Mouse (Mus musculus) forebrain, embryonic 10.5 days (tissue): ENCODE measurements around the gene Ttc7b. TPM values are rescaled to one million over a fixed set of nuclear protein-coding genes. Genes with fewer than 3 reads are reported as not detected.

Experiments used
- DNase-seq: peaks from one replicate; pipeline ENCODE4 v3.0.0-alpha.2; 2017; ENCODE audit warnings: low spot score; ENCODE audit errors: extremely low spot score
- H3K27ac ChIP-seq: fragments of 300-500 bp; sonication (generic); 2 replicates; pipeline ENCODE4 v1.5.1; 2016; ENCODE audit warnings: mild to moderate bottlenecking
- H3K27me3 ChIP-seq: fragments of 300-500 bp; sonication (generic); 2 replicates; pipeline ENCODE4 v1.6.1; 2016; ENCODE audit warnings: mild to moderate bottlenecking; ENCODE audit not compliant: poor library complexity, severe bottlenecking
- H3K36me3 ChIP-seq: fragments of 300-500 bp; sonication (generic); replicated peaks from 2 replicates; pipeline ENCODE4 v1.6.1; 2016; ENCODE audit warnings: mild to moderate bottlenecking, moderate library complexity
- H3K4me1 ChIP-seq: fragments of 300-500 bp; sonication (generic); 2 replicates; pipeline ENCODE4 v1.6.1; 2016
- H3K4me3 ChIP-seq: fragments of 300-500 bp; sonication (generic); 2 replicates; pipeline ENCODE4 v1.5.1; 2016; ENCODE audit warnings: mild to moderate bottlenecking, moderate library complexity
- H3K9me3 ChIP-seq: fragments of 300-500 bp; sonication (generic); 2 replicates; pipeline ENCODE4 v1.6.1; 2016; ENCODE audit warnings: mild to moderate bottlenecking, moderate library complexity
- WGBS: fragments of 180-500 bp; shearing (Covaris S2); methylation state at CpG from one replicate; pipeline ENCODE4 v1.1.7; 2016; 5-methylcytosine and 5-hydroxymethylcytosine counted together
- polyA plus RNA-seq: library from polyadenylated mRNA; unstranded; fragments of >200 nt; fragmentation: Nextera tagmentation; extraction: Ambion mirVana; gene quantifications from 2 replicates; pipeline ENCODE4 v1.2.1, GENCODE M21; 2016

The Ttc7b gene
- polyA plus RNA-seq, 1 experiment from 2014 or later, result 5.5 TPM

- Histone ChIP-seq H3K9me3 (no peaks in the 10 kb centered on the region), H3K36me3 (peaks cover 15% of the 10 kb centered on the region), H3K27me3 (no peaks in the 10 kb centered on the region), H3K4me1 (peaks cover 3% of the 10 kb centered on the region; the same call in 1 of the 2 replicates), H3K4me3 (no peak overlapping the region), H3K27ac (no peak overlapping the region)
- DNase-seq, result peak; percentile 79
- 31% methylated on average over 7 of the region's 7 CpGs for WGBS
Observed at GRCm38 (mm10) chr12:100479892-100480621, 40.6 kb downstream of the Ttc7b start.

DNA sequence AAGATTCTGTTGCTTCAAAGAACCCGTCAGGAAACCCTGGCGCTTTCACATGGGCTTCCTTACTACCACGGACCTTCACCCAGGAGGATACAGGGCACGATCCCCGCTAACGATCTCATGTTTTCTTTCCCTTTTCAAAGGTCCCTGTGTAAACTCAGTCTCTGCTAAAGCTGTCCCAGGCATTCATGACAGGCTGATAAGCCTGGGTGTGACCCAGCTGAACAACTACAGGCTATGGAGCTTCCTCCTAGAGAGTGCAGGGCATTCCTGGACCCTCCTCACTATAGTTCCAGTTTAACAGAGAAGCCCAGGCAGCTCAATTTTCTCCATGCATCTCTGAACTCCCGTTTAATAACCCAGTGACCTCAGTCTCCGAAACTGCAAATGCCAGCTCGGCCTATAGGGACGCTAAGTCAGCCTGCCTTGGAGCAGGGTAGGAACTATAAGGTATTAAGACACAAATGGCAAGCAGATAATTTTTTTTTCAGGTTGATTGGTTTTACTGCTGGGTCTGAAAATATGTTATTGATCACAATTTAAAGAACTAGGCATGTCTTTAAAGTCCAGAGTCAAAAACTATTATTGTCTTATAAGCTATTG lies 41.3 kb downstream of the Ttc7b start:
- Histone ChIP-seq H3K27ac (no peak overlapping the region), H3K9me3 (no peaks in the 10 kb centered on the region), H3K4me1 (peaks cover 3% of the 10 kb centered on the region; the same call in 1 of the 2 replicates), H3K36me3 (peaks cover 15% of the 10 kb centered on the region), H3K27me3 (no peaks in the 10 kb centered on the region), H3K4me3 (no peak overlapping the region)
- DNase-seq, result no peak
- 81% methylated on average over 10 of the region's 10 CpGs for WGBS

DNA sequence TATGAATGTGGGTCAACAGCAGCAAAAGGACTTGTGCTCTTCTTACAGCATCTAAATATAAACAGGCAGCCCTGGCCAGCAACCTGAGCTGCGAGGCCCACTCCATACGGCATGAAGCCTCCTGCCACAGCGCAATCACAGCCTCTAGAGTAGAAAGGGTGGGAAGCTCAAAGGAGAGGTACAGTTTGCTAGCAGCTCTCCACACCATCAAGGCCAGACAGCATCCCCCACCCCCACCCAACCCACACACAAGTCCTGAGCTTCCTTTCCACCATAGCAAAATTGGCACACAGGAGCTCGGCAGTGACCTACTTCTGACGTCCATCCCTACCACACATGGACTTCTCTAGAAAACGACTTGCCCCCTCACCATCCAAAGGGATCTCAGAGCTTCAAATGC lies 42.0 kb downstream of the Ttc7b start:
- WGBS, result 91% methylated on average over 6 of the region's 6 CpGs
- Histone ChIP-seq H3K27ac (no peak overlapping the region), H3K36me3 (peaks cover 15% of the 10 kb centered on the region), H3K4me1 (peaks cover 3% of the 10 kb centered on the region; the same call in 1 of the 2 replicates), H3K9me3 (no peaks in the 10 kb centered on the region), H3K27me3 (no peaks in the 10 kb centered on the region), H3K4me3 (no peak overlapping the region)
- DNase-seq, result no peak

GRCm38 (mm10) chr12:100478151-100478550 lies 42.5 kb downstream of the Ttc7b start:
- Histone ChIP-seq H3K4me1 (peaks cover 3% of the 10 kb centered on the region; the same call in 1 of the 2 replicates), H3K27ac (no peak overlapping the region), H3K27me3 (no peaks in the 10 kb centered on the region), H3K4me3 (no peak overlapping the region), H3K36me3 (peaks cover 15% of the 10 kb centered on the region), H3K9me3 (no peaks in the 10 kb centered on the region)
- 86% methylated on average over 6 of the region's 6 CpGs for WGBS
- DNase-seq, result no peak

DNA sequence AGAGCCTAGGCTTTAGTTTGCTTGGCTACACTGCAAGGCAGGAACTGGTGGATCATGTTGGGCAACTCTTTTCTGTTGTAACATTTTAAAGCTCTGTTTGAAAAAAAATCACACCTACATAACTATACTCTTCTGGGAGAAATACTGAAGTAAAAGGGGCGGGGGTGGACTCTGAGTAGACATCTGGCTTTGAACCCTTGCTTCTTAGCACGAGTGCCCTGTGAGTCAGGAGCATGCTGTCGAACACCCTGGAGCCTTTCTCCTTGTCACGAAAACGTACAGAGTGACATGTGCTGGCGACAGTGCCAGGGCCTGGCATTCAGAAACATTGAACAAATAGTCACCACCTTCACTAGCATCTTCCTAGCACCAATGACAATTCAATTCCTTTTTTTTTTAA lies 43.2 kb downstream of the Ttc7b start:
- DNase-seq, result no peak
- H3K4me1 ChIP-seq, result peaks cover 3% of the 10 kb centered on the region; the same call in 1 of the 2 replicates
- H3K9me3 ChIP-seq, result no peaks in the 10 kb centered on the region
- 93% methylated on average over 6 of the region's 6 CpGs for WGBS
- peaks cover 10% of the 10 kb centered on the region for H3K36me3 ChIP-seq
- no peak overlapping the region for H3K27ac ChIP-seq
- no peak overlapping the region for H3K4me3 ChIP-seq
- no peaks in the 10 kb centered on the region for H3K27me3 ChIP-seq

DNA sequence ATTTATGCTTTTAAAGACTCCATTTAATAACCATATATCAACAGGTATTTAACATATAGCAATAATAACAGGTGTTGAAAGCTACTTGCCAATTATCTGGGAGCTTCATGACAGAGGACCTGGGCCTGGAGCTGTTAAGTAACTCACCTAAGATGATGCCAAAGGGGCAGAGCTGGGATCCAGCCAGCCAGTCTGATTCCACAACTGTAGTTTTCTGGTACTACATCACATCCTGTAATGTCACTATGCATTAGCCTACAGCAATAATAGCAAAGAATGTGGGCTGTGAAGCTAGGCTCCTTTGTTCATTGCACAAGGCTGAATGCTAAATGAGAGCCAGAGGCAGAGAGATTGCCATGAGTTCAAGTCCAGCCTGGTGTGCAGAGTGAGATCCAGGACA lies 44.3 kb downstream of the Ttc7b start:
- no peak overlapping the region for H3K27ac ChIP-seq
- H3K4me1 ChIP-seq, result peaks cover 3% of the 10 kb centered on the region; the same call in 1 of the 2 replicates
- no peak overlapping the region for H3K4me3 ChIP-seq
- H3K9me3 ChIP-seq, result no peaks in the 10 kb centered on the region
- DNase-seq, result no peak
- peaks cover under 1% of the 10 kb centered on the region; the same call in 1 of the 2 replicates for H3K36me3 ChIP-seq
- H3K27me3 ChIP-seq, result no peaks in the 10 kb centered on the region

- no peaks in the 10 kb centered on the region; the same call in 1 of the 2 replicates for H3K36me3 ChIP-seq
- no peak for DNase-seq
- H3K4me3 ChIP-seq, result no peak overlapping the region
- H3K27ac ChIP-seq, result no peak overlapping the region
- H3K4me1 ChIP-seq, result peaks cover 3% of the 10 kb centered on the region; the same call in 1 of the 2 replicates
- H3K9me3 ChIP-seq, result no peaks in the 10 kb centered on the region
- no peaks in the 10 kb centered on the region for H3K27me3 ChIP-seq
- 84% methylated on average over 3 of the region's 3 CpGs for WGBS
Observed at GRCm38 (mm10) chr12:100475489-100475888, 45.1 kb downstream of the Ttc7b start.

- Histone ChIP-seq H3K4me3 (no peak overlapping the region), H3K36me3 (no peaks in the 10 kb centered on the region), H3K4me1 (peaks cover 3% of the 10 kb centered on the region; the same call in 1 of the 2 replicates), H3K9me3 (no peaks in the 10 kb centered on the region), H3K27ac (no peak overlapping the region), H3K27me3 (no peaks in the 10 kb centered on the region)
- 88% methylated on average over 3 of the region's 3 CpGs for WGBS
- DNase-seq, result no peak
Observed at GRCm38 (mm10) chr12:100474661-100475321, 45.8 kb downstream of the Ttc7b start.

DNA sequence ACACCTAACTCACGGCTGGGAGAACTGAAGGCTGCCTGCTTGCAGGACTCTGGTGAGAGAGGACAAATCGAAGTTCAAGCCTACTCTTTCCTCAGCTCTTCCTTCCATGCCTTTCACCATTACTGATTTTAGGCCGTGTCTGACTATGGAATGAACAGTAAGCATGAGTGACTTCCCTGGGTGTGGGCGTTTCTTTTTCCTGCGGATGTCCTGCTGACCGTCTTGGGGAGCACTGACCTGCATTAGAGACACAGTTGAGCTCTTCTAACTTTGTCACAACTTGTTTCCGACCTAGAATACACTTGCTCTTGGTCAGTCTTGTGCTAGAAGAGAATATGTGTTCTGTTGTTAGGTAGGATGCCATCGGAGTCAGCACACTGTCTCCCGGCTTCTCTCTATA lies 50.3 kb downstream of the Ttc7b start:
- Histone ChIP-seq H3K9me3 (no peaks in the 10 kb centered on the region), H3K27ac (no peak overlapping the region), H3K36me3 (peaks cover 11% of the 10 kb centered on the region), H3K27me3 (no peaks in the 10 kb centered on the region), H3K4me3 (no peak overlapping the region), H3K4me1 (peaks cover 13% of the 10 kb centered on the region)
- DNase-seq, result no peak
- 89% methylated on average over 9 of the region's 9 CpGs for WGBS

DNA sequence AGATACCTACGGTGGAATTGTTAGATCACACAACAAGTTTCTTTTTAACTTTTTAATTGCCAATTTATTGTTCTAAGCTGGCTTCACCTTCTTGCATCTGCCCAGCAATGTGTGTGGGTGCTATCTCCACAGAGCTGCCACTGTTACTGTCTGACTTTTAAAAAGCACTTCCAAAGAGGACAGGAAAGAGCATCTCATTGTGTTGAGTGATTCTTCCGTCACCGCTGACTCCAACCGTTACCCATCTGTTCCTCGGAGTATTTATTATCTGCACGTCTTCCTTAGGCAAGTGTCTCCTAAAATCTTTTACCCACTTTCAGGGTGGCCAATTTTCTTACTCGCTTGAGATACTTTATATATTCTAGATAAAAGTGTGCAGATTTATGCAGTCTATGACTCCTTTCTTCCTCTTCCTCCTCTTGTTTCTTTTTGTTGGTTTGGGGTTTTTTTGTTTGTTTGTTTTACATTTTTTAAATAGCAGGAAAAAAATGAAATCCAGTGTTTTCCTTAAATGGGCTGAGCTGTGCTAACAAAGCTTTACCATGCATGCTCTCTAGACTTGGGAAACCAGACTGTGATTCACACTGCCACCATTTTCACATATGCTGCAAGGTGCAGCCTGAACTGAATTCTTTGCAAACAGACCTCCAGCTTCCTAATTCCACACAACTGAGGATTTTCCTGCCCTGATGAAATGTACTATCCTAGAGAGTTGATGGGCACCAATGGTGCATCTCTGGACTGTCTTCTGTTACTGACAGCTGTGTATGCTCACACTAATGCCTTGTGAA lies 50.9 kb downstream of the Ttc7b start:
- Histone ChIP-seq H3K27me3 (no peaks in the 10 kb centered on the region), H3K9me3 (no peaks in the 10 kb centered on the region), H3K4me1 (peaks cover 15% of the 10 kb centered on the region), H3K4me3 (no peak overlapping the region), H3K27ac (no peak overlapping the region), H3K36me3 (peaks cover 14% of the 10 kb centered on the region)
- WGBS, result 93% methylated on average over 7 of the region's 7 CpGs
- DNase-seq, result no peak

DNA sequence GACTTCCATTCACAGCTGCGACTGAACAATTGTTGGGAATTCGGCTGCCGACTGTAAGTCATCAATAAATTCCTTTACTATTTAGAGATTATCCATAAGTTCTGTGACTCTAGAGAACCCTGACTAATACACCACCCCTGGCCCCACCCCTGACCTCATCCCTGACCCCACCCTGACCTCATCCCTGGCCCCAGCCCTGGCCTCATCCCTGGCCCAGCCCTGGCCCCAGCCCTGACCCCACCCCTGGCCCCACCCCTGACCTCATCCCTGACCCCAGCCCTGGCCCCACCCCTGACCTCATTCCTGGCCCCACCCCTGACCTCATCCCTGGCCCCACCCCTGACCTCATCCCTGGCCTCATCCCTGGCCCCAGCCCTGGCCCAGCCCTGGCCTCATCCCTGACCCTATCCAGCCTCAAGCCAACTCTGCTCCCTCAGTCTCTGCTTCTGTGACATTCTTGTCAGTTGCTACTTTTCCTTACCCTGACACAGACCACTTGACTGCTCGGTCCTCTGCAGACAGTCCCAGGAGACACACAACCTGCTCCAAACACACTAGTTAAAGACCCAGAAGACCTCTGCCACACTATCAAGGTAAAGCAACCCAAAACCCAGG lies 55.4 kb downstream of the Ttc7b start:
- Histone ChIP-seq H3K4me3 (no peak overlapping the region), H3K27ac (no peak overlapping the region), H3K9me3 (no peaks in the 10 kb centered on the region), H3K36me3 (peaks cover 14% of the 10 kb centered on the region), H3K4me1 (peaks cover 15% of the 10 kb centered on the region), H3K27me3 (no peaks in the 10 kb centered on the region)
- DNase-seq, result no peak
- 87% methylated on average over 3 of the region's 4 CpGs for WGBS

GRCm38 (mm10) chr12:100457701-100458100 lies 62.9 kb downstream of the Ttc7b start:
- Histone ChIP-seq H3K9me3 (no peaks in the 10 kb centered on the region), H3K4me1 (peaks cover 7% of the 10 kb centered on the region; the same call in 1 of the 2 replicates), H3K27ac (no peak overlapping the region), H3K36me3 (peaks cover 7% of the 10 kb centered on the region; the same call in 1 of the 2 replicates), H3K4me3 (no peak overlapping the region), H3K27me3 (no peaks in the 10 kb centered on the region)
- DNase-seq, result no peak
- WGBS, result 94% methylated on average over 7 of the region's 7 CpGs
